Mouse (Mus musculus) myocyte (in vitro differentiated cells): ENCODE data around the gene Amt.

Source experiments
- CEBPB ChIP-seq: IDR thresholded peaks from 2 replicates; pipeline ENCODE4 v1.6.1; 2011; ENCODE audit warnings: mild to moderate bottlenecking, moderate library complexity; ENCODE audit not compliant: poor library complexity, insufficient read depth, severe bottlenecking
- E2F4 ChIP-seq: IDR thresholded peaks from one replicate; pipeline ENCODE4 v1.6.1; 2011; ENCODE audit warnings: mild to moderate bottlenecking, control low read depth, moderate library complexity; ENCODE audit not compliant: insufficient read depth
- MAX ChIP-seq: IDR thresholded peaks from one replicate; pipeline ENCODE4 v1.6.1; 2011; ENCODE audit warnings: low read depth, mild to moderate bottlenecking, control low read depth
- MYOD1 ChIP-seq, 3 experiments: IDR thresholded peaks; one replicate each; pipeline ENCODE4 v1.6.1; 2011; ENCODE audit warnings: control low read depth in 2 of 3, low read depth in 2 of 3, mild to moderate bottlenecking in 2 of 3, moderate library complexity in 1 of 3; ENCODE audit not compliant: insufficient read length in 2 of 3, control insufficient read depth in 1 of 3
- MYOG ChIP-seq, 3 experiments: IDR thresholded peaks; one replicate each; pipeline ENCODE4 v1.6.1; 2011; ENCODE audit warnings: control low read depth in 2 of 3, low read depth in 2 of 3, mild to moderate bottlenecking in 2 of 3; ENCODE audit not compliant: insufficient read length in 2 of 3, control insufficient read depth in 1 of 3, insufficient read depth in 1 of 3
- POLR2A ChIP-seq: IDR thresholded peaks from one replicate; pipeline ENCODE4 v1.6.1; 2011; ENCODE audit warnings: low read depth, mild to moderate bottlenecking, control low read depth, moderate library complexity; ENCODE audit not compliant: insufficient read length
- REST ChIP-seq: IDR thresholded peaks from one replicate; pipeline ENCODE4 v1.6.1; 2011; ENCODE audit warnings: mild to moderate bottlenecking, control low read depth, moderate library complexity; ENCODE audit not compliant: insufficient read depth, insufficient read length
- TCF12 ChIP-seq: IDR thresholded peaks from one replicate; pipeline ENCODE4 v1.6.1; 2011; ENCODE audit warnings: mild to moderate bottlenecking, control low read depth; ENCODE audit not compliant: poor library complexity, insufficient read depth, severe bottlenecking
- USF1 ChIP-seq: IDR thresholded peaks from one replicate; pipeline ENCODE4 v1.6.1; 2011; ENCODE audit warnings: low read depth, mild to moderate bottlenecking, control low read depth, moderate library complexity

DNA sequence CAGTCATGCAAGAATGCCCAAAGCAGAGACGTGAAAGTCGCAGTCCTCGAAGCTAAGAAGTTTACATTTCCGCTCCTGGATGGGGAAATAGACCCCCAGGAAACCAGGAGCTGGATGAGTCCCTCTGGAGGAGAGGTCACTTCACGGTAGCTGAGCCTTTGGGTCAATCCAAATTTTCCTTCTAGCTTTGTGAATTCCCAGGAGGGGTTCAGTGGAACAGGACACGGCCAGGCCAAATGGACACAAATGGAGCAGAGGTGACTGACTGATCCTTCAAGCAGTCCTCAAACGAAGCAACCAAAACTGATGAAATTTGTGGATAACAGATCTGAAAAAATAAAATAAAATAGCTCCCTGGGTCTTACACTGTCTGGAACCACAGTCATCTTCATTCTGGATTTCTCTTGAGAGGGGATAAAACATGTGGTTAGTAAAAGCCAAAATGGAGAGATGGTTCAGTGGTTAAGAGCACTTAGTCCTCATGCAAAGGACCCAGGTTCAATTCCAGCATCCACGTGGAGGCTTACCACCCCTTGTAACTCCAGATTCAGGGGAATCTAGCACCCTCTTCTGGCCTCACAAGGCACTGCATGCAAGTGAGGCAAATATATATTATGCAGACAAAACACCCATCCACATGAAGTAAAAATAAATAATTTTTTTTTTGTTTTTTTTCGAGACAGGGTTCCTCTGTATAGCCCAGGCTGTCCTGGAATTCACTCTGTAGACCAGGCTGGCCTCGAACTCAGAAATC lies 17.8 kb upstream of the Amt start:
- TF ChIP-seq POLR2A, result no peak
- no peak for TF ChIP-seq USF1
- no peak for TF ChIP-seq E2F4
- no peak for TF ChIP-seq MYOG (IDR thresholded peaks at IDR 0.05; ENCODE audit: control insufficient read depth in 1 of 3, insufficient read depth in 1 of 3, insufficient read length in 2 of 3, low read depth in 2 of 3)
- no peak for TF ChIP-seq REST
- TF ChIP-seq TCF12, result no peak
- no peak for TF ChIP-seq MAX
- no peak for TF ChIP-seq MYOD1 (IDR thresholded peaks at IDR 0.05; ENCODE audit: control insufficient read depth in 1 of 3, insufficient read length in 2 of 3, low read depth in 2 of 3)
- no peak for TF ChIP-seq CEBPB
